Mouse (Mus musculus): ENCODE data around the gene 1600015I10Rik. TPM values are rescaled to one million over a fixed set of nuclear protein-coding genes. Genes with fewer than 3 reads are reported as not detected.

Gene 1600015I10Rik
- total and polyA plus RNA-seq, 3 experiments: not detected

- dilution Hi-C loops (cut with MboI; ENCODE audit: extremely low pct_ligation_motif_present, extremely low pct_unique_long_range_greater_than_20kb, low sequenced_read_pairs) (no loop called here), in situ Hi-C loops (cut with MboI; ENCODE audit: low pct_ligation_motif_present, low pct_unique_long_range_greater_than_20kb, low sequenced_read_pairs) (no loop called here)
- Histone ChIP-seq H3K27ac (ENCODE audit: insufficient read depth, low read depth) (no peak overlapping the region), H3K4me1 (ENCODE audit: control insufficient read depth in 1 of 2, insufficient read depth in 2 of 2) (peaks cover 0 to 5% of the 10 kb centered on the region in 2 experiments; a peak in 2 of 4 replicates), H3K9ac (ENCODE audit: insufficient read depth, low read depth) (no peak overlapping the region), H3K9me3 (replicated peaks; ENCODE audit: low read length) (no peaks in the 10 kb centered on the region), H3K79me2 (replicated peaks; ENCODE audit: control insufficient read depth, extremely low read depth, insufficient read depth, poor library complexity, severe bottlenecking) (no peaks in the 10 kb centered on the region), H3K27me3 (replicated peaks) (no peaks in the 10 kb centered on the region), H3K4me3 (replicated peaks in 1 of 3; ENCODE audit: low read depth in 2 of 3, low read length in 2 of 3, poor library complexity in 1 of 3) (no peak overlapping the region), H3K36me3 (replicated peaks in 1 of 2; ENCODE audit: control insufficient read depth in 1 of 2, insufficient read depth in 1 of 2, low read length in 1 of 2) (no peaks in the 10 kb centered on the region), H3K4me2 (ENCODE audit: insufficient read depth, low read depth, poor library complexity, severe bottlenecking) (no peak overlapping the region)
- TF ChIP-seq ETS1 (conservative IDR thresholded peaks at IDR 0.05; ENCODE audit: low read depth, low read length): no peak
- no peak for TF ChIP-seq TBP (conservative IDR thresholded peaks at IDR 0.05; ENCODE audit: low read depth, low read length)
- DNase-seq (ENCODE audit: extremely low read depth): no peak
Observed at GRCm38 (mm10) chr6:48906371-48906770, 23.3 kb upstream of the 1600015I10Rik start.

- Histone ChIP-seq H3K4me3 (replicated peaks in 1 of 3; ENCODE audit: low read depth in 2 of 3, low read length in 2 of 3, poor library complexity in 1 of 3) (no peak overlapping the region), H3K9me3 (replicated peaks; ENCODE audit: low read length) (no peaks in the 10 kb centered on the region), H3K27ac (ENCODE audit: insufficient read depth, low read depth) (no peak overlapping the region), H3K79me2 (replicated peaks; ENCODE audit: control insufficient read depth, extremely low read depth, insufficient read depth, poor library complexity, severe bottlenecking) (no peaks in the 10 kb centered on the region), H3K4me1 (ENCODE audit: control insufficient read depth in 1 of 2, insufficient read depth in 2 of 2) (peaks cover 0 to 5% of the 10 kb centered on the region in 2 experiments; a peak in 2 of 4 replicates), H3K27me3 (replicated peaks) (peaks cover 5% of the 10 kb centered on the region), H3K4me2 (ENCODE audit: insufficient read depth, low read depth, poor library complexity, severe bottlenecking) (no peak overlapping the region), H3K36me3 (replicated peaks in 1 of 2; ENCODE audit: control insufficient read depth in 1 of 2, insufficient read depth in 1 of 2, low read length in 1 of 2) (no peaks in the 10 kb centered on the region), H3K9ac (ENCODE audit: insufficient read depth, low read depth) (no peak overlapping the region)
- no peak for DNase-seq (ENCODE audit: extremely low read depth)
- dilution Hi-C loops (cut with MboI; ENCODE audit: extremely low pct_ligation_motif_present, extremely low pct_unique_long_range_greater_than_20kb, low sequenced_read_pairs) (no loop called here), in situ Hi-C loops (cut with MboI; ENCODE audit: low pct_ligation_motif_present, low pct_unique_long_range_greater_than_20kb, low sequenced_read_pairs) (no loop called here)
- TF ChIP-seq RCOR1 (conservative IDR thresholded peaks at IDR 0.05; ENCODE audit: low read depth, low read length) (no peak), USF2 (conservative IDR thresholded peaks at IDR 0.05; ENCODE audit: low read depth, low read length) (no peak), ZNF384 (IDR thresholded peaks at IDR 0.05; ENCODE audit: low read depth, low read length) (no peak), ZC3H11A (IDR thresholded peaks at IDR 0.05; ENCODE audit: low read depth, low read length) (no peak), TCF12 (IDR thresholded peaks at IDR 0.05; ENCODE audit: low read depth, low read length) (no peak), SMC3 (IDR thresholded peaks at IDR 0.05; ENCODE audit: low read depth, low read length) (no peak), MEF2A (IDR thresholded peaks at IDR 0.05; ENCODE audit: borderline replicate concordance, low read depth, low read length) (no peak), PAX5 (IDR thresholded peaks at IDR 0.05; ENCODE audit: low read length) (no peak), POLR2A (IDR thresholded peaks at IDR 0.05; ENCODE audit: low read depth, low read length) (no peak), ZKSCAN1 (IDR thresholded peaks at IDR 0.05; ENCODE audit: borderline replicate concordance, low read depth, low read length) (no peak), KAT2A (IDR thresholded peaks at IDR 0.05; ENCODE audit: insufficient replicate concordance, low read length) (no peak), JUN (IDR thresholded peaks at IDR 0.05; ENCODE audit: insufficient read depth, low read depth, low read length) (no peak), CHD2 (IDR thresholded peaks at IDR 0.05; ENCODE audit: low read length) (no peak), USF1 (IDR thresholded peaks at IDR 0.05; ENCODE audit: low read depth, low read length) (no peak), POLR2AphosphoS2 (IDR thresholded peaks at IDR 0.05; ENCODE audit: low read depth, low read length) (no peak), NRF1 (IDR thresholded peaks at IDR 0.05; ENCODE audit: low read depth, low read length) (no peak)
Observed at GRCm38 (mm10) chr6:48909229-48909628, 20.5 kb upstream of the 1600015I10Rik start.

Data from CH12.LX (cell line).